Comparison of ENCODE assay signal across 19 mouse cellular contexts in the genomic region with DNA sequence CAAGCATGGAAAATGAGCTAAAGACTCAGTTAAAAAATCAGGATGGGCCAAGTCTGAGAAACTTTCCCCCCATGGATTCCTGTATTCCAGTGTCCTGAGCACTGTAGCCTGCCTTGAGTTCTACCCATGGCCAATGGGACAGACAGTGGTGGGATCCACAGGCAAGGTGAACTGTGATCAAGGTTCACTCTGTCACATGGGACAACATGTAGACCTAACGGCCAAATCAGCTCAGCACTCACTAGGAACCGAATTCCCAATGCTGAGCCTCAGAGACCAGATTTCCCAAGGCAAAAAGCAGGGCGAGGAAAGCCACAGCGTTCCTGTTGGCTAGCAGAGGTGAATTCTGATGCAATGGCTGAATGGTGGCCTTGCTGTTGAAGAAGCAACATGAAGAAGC.
A peak's percentile ranks its signal among the peaks of the same experiment; 100 is the strongest.
DNase-seq lines count a peak whose midpoint lies in the region; ATAC-seq and TF ChIP-seq lines count a peak whose summit lies in the region.
"Had no signal": no experiment of that assay in that cellular context is flagged by ENCODE, and none has a peak within 500 bp of the region (broad histone marks: within the 10 kb centered on the region; RNA-seq: fewer than 3 reads in every experiment).

No protein-coding gene starts in this region.

- H3K36me3 ChIP-seq in liver, adult 2 months (ENCODE audit: control insufficient read depth, insufficient read depth, low read length), result peaks cover 68% of the 10 kb centered on the region
- peaks cover 33% of the 10 kb centered on the region for H3K36me3 ChIP-seq in liver, embryonic 12.5 days
- H3K36me3 ChIP-seq: forebrain, embryonic 10.5 days; hindbrain, embryonic 12.5 days had no signal

- no peaks in the 10 kb centered on the region for H3K9me3 ChIP-seq in liver, embryonic 12.5 days (replicated peaks)
- H3K9me3 ChIP-seq: embryonic facial prominence, embryonic 15.5 days; forebrain, embryonic 10.5 days; heart, embryonic 13.5 days; hindbrain, embryonic 12.5 days had no signal

- H3K79me2 ChIP-seq in liver, adult 2 months (ENCODE audit: control insufficient read depth, insufficient read depth, low read length), result peaks cover 3% of the 10 kb centered on the region; the same call in 1 of the 2 replicates

- peaks cover 8% of the 10 kb centered on the region for H3K4me1 ChIP-seq in liver, adult 2 months (ENCODE audit: control insufficient read depth, insufficient read depth, low read length)
- no peaks in the 10 kb centered on the region for H3K4me1 ChIP-seq in liver, embryonic 12.5 days
- peaks cover 14% of the 10 kb centered on the region for H3K4me1 ChIP-seq in brown adipose tissue, adult 24 weeks (ENCODE audit: control insufficient read depth, insufficient read depth, insufficient read length, low read length)
- H3K4me1 ChIP-seq: embryonic facial prominence, embryonic 15.5 days; forebrain, embryonic 10.5 days; heart, embryonic 13.5 days; hindbrain, embryonic 12.5 days had no signal

- no peaks in the 10 kb centered on the region for H3K27me3 ChIP-seq in liver, adult 2 months (ENCODE audit: control insufficient read depth, insufficient read depth, low read length)
- H3K27me3 ChIP-seq in liver, embryonic 12.5 days (replicated peaks), result no peaks in the 10 kb centered on the region
- H3K27me3 ChIP-seq: embryonic facial prominence, embryonic 15.5 days; heart, embryonic 13.5 days; hindbrain, embryonic 12.5 days had no signal

- no peak overlapping the region for H3K4me3 ChIP-seq in liver, adult 2 months (ENCODE audit: insufficient read depth, low read depth, low read length)
- no peak overlapping the region for H3K4me3 ChIP-seq in liver, embryonic 12.5 days
- H3K4me3 ChIP-seq in brown adipose tissue, adult 24 weeks (ENCODE audit: insufficient read depth, low read depth, low read length), result no peak overlapping the region
- H3K4me3 ChIP-seq: embryonic facial prominence, embryonic 15.5 days; erythroblast, embryonic 14.5 days; forebrain, embryonic 10.5 days; heart, embryonic 13.5 days; hindbrain, embryonic 12.5 days had no signal

- TF ChIP-seq CTCF in liver, adult 2 months (IDR thresholded peaks at IDR 0.05; ENCODE audit: low read depth, low read length), result no peak

- H3K4me2 ChIP-seq in liver, embryonic 12.5 days, result no peak overlapping the region
- H3K4me2 ChIP-seq: embryonic facial prominence, embryonic 15.5 days; heart, embryonic 13.5 days; hindbrain, embryonic 12.5 days had no signal

- TF ChIP-seq POLR2A in liver, adult 2 months (IDR thresholded peaks at IDR 0.05; ENCODE audit: extremely low read depth, insufficient read depth, low read length), result no peak

- no peak overlapping the region for H3K9ac ChIP-seq in liver, adult 2 months (ENCODE audit: low read depth, low read length)
- no peak overlapping the region for H3K9ac ChIP-seq in liver, embryonic 12.5 days
- H3K9ac ChIP-seq: embryonic facial prominence, embryonic 15.5 days; heart, embryonic 13.5 days; hindbrain, embryonic 12.5 days had no signal

- intact Hi-C loops in heart, postnatal 25 days (cut with DNase I), result no loop called here

- ATAC-seq in liver, embryonic 12.5 days, result no peak
- ATAC-seq: forebrain, embryonic 14.5 days; hindbrain, embryonic 16.5 days; inflammation-experienced regulatory T-cells, adult 6 months had no signal

- WGBS in liver, adult 2 months, result 17% methylated on average over 4 of the region's 4 CpGs
- 71% methylated on average over 4 of the region's 4 CpGs for WGBS in liver, embryonic 12.5 days (ENCODE audit: insufficient replicate concordance)

- peak; percentile 74 for DNase-seq in heart, adult 11 months
- DNase-seq in heart, postnatal 25 days (ENCODE audit: low spot score), result no peak
- peak; percentile 71 for DNase-seq in liver, adult 2 months (ENCODE audit: extremely low read depth, low read depth, low spot score)
- peak; percentile 59 for DNase-seq in adipocyte (ENCODE audit: low spot score)
- no peak for DNase-seq in urinary bladder, adult 18-20 months (ENCODE audit: low spot score in 2 of 2)
- DNase-seq: cerebellum, adult 11 months; cerebellum, adult 8-10 months; cerebellum, postnatal 14 days; embryo, embryonic 11 days had no signal

- peak overlapping the region; percentile 49 for H3K27ac ChIP-seq in liver, adult 2 months (replicated peaks; ENCODE audit: insufficient read depth, low read depth, low read length)
- H3K27ac ChIP-seq in liver, embryonic 12.5 days, result no peak overlapping the region
- H3K27ac ChIP-seq in brown adipose tissue, adult 24 weeks (replicated peaks; ENCODE audit: low read depth, low read length), result peak overlapping the region; percentile 81
- H3K27ac ChIP-seq: embryonic facial prominence, embryonic 15.5 days; forebrain, embryonic 10.5 days; heart, embryonic 13.5 days; hindbrain, embryonic 12.5 days had no signal

Comparison
In these comparisons a context has a peak if more than half of its experiments do, and no peak if none do; other contexts are left out.
1. DNase-seq: peak in heart, adult 11 months (single experiment), liver, adult 2 months (single experiment) and adipocyte (single experiment); none in heart, postnatal 25 days (single experiment) and urinary bladder, adult 18-20 months (0 of 2).